Mouse (Mus musculus) telencephalon, adult 2 months (tissue): ENCODE data around the gene Cyp2d22.
A peak's percentile ranks its signal among the peaks of the same experiment; 100 is the strongest.

Experiments
- DNase-seq: peaks from one replicate; pipeline ENCODE4 v3.0.0-alpha.2; 2011; ENCODE audit warnings: low read depth, low spot score

Cyp2d22 gene

GRCm38 (mm10) chr15:82346580-82347302 lies 33.3 kb downstream of the Cyp2d22 start:
- no peak for DNase-seq

GRCm38 (mm10) chr15:82345820-82346470 lies 34.1 kb downstream of the Cyp2d22 start:
- DNase-seq: peak; percentile 99

GRCm38 (mm10) chr15:82344971-82345370 lies 35.1 kb downstream of the Cyp2d22 start:
- no peak for DNase-seq

- no peak for DNase-seq
Measured at GRCm38 (mm10) chr15:82343368-82344287, 36.4 kb downstream of the Cyp2d22 start.

GRCm38 (mm10) chr15:82342543-82342935 lies 37.5 kb downstream of the Cyp2d22 start:
- no peak for DNase-seq

- DNase-seq: no peak
Measured at GRCm38 (mm10) chr15:82341675-82342542, 38.2 kb downstream of the Cyp2d22 start.

- DNase-seq: no peak
Measured at GRCm38 (mm10) chr15:82341036-82341501, 39.0 kb downstream of the Cyp2d22 start.

GRCm38 (mm10) chr15:82340414-82341035 lies 39.5 kb downstream of the Cyp2d22 start:
- no peak for DNase-seq

- DNase-seq: no peak
Measured at GRCm38 (mm10) chr15:82339634-82340254, 40.3 kb downstream of the Cyp2d22 start.

- no peak for DNase-seq
Measured at GRCm38 (mm10) chr15:82339150-82339549, 40.9 kb downstream of the Cyp2d22 start.

GRCm38 (mm10) chr15:82338593-82339112 lies 41.4 kb downstream of the Cyp2d22 start, which contains the start of the genes Naga, Pheta2 and Smdt1:
TSS of gene Naga (minus strand) at chr15:82338925.
TSS of gene Pheta2 (plus strand) at chr15:82338942.
TSS of gene Smdt1 (plus strand) at chr15:82338959.
- DNase-seq: peak; percentile 93

GRCm38 (mm10) chr15:82337875-82338274 lies 42.2 kb downstream of the Cyp2d22 start:
- no peak for DNase-seq

GRCm38 (mm10) chr15:82336629-82337028 lies 43.4 kb downstream of the Cyp2d22 start:
- DNase-seq: no peak

GRCm38 (mm10) chr15:82335194-82335593 lies 44.9 kb downstream of the Cyp2d22 start:
- DNase-seq: no peak

- DNase-seq: no peak
Measured at GRCm38 (mm10) chr15:82325382-82325781, 54.7 kb downstream of the Cyp2d22 start.

- no peak for DNase-seq
Measured at GRCm38 (mm10) chr15:82322195-82322594, 57.9 kb downstream of the Cyp2d22 start.
